Mouse (Mus musculus) CH12.LX (cell line): Measurements from ENCODE around the gene Fat3. TPM values are rescaled to one million over a fixed set of nuclear protein-coding genes. Genes with fewer than 3 reads are reported as not detected.

Experiments
- DNase-seq: peaks from one replicate; pipeline ENCODE4 v3.0.0-alpha.2; 2013; ENCODE audit errors: extremely low read depth
- H3K27ac ChIP-seq: 2 replicates; pipeline ENCODE4 v1.5.1; 2012; ENCODE audit warnings: low read depth, mild to moderate bottlenecking, control low read depth, moderate library complexity; ENCODE audit not compliant: insufficient read depth
- H3K27me3 ChIP-seq: replicated peaks from 2 replicates; pipeline ENCODE3; 2012; ENCODE audit warnings: inconsistent platforms
- H3K36me3 ChIP-seq, 2 experiments: replicated peaks in 1 of 2; 2 replicates each; pipeline versions ENCODE3 to v1.6.1; 2012; ENCODE audit warnings: inconsistent platforms in 1 of 2, low read length in 1 of 2, mild to moderate bottlenecking in 1 of 2, mixed read lengths in 1 of 2, moderate library complexity in 1 of 2; ENCODE audit not compliant: control insufficient read depth in 1 of 2, insufficient read depth in 1 of 2
- H3K4me1 ChIP-seq, 2 experiments: 2 replicates each; pipeline ENCODE4 v1.6.1; 2012; ENCODE audit warnings: inconsistent platforms in 1 of 2, moderate library complexity in 1 of 2; ENCODE audit not compliant: insufficient read depth in 2 of 2, control insufficient read depth in 1 of 2
- H3K4me2 ChIP-seq: 2 replicates; pipeline ENCODE4 v1.6.1; 2012; ENCODE audit warnings: low read depth, mild to moderate bottlenecking, control low read depth; ENCODE audit not compliant: poor library complexity, insufficient read depth, severe bottlenecking
- H3K4me3 ChIP-seq, 3 experiments: fragments of 150-350 bp in 1 of 3; sonication (generic) in 1 of 3; replicated peaks in 1 of 3; 2 replicates each; pipeline versions ENCODE3 to v1.5.1; 2011 to 2012; ENCODE audit warnings: low read depth in 2 of 3, low read length in 2 of 3, mild to moderate bottlenecking in 2 of 3, moderate library complexity in 2 of 3, control low read depth in 1 of 3, improper control_type of control experiment in 1 of 3, inconsistent platforms in 1 of 3, mixed read lengths in 1 of 3; ENCODE audit not compliant: poor library complexity in 1 of 3
- H3K79me2 ChIP-seq: replicated peaks from 2 replicates; pipeline ENCODE4 v1.6.1; 2012; ENCODE audit warnings: mild to moderate bottlenecking, moderate library complexity; ENCODE audit not compliant: control insufficient read depth, poor library complexity, insufficient read depth, severe bottlenecking; ENCODE audit errors: extremely low read depth
- H3K9ac ChIP-seq: 2 replicates; pipeline ENCODE4 v1.6.1; 2012; ENCODE audit warnings: low read depth, mild to moderate bottlenecking, control low read depth, moderate library complexity; ENCODE audit not compliant: insufficient read depth
- H3K9me3 ChIP-seq: replicated peaks from 2 replicates; pipeline ENCODE3; 2012; ENCODE audit warnings: low read length, inconsistent platforms, mixed read lengths
- CHD1 ChIP-seq: IDR thresholded peaks from 2 replicates; pipeline ENCODE4 v1.6.1; 2012; ENCODE audit warnings: low read depth, low read length, improper control_type of control experiment, inconsistent platforms
- E2F4 ChIP-seq: IDR thresholded peaks from 2 replicates; pipeline ENCODE4 v1.6.1; 2011; ENCODE audit warnings: low read depth, low read length, improper control_type of control experiment; ENCODE audit not compliant: insufficient replicate concordance
- ELF1 ChIP-seq: IDR thresholded peaks from 2 replicates; pipeline ENCODE4 v1.6.1; 2014; ENCODE audit warnings: low read depth, mild to moderate bottlenecking, inconsistent platforms, low read length, improper control_type of control experiment
- ETS1 ChIP-seq: conservative IDR thresholded peaks from 2 replicates; pipeline ENCODE4 v1.6.1; 2012; ENCODE audit warnings: low read depth, mild to moderate bottlenecking, inconsistent platforms, low read length, improper control_type of control experiment, moderate library complexity
- GABPA ChIP-seq: IDR thresholded peaks from 2 replicates; pipeline ENCODE4 v1.6.1; 2012; ENCODE audit warnings: low read depth, low read length, improper control_type of control experiment, inconsistent platforms; ENCODE audit not compliant: insufficient replicate concordance
- HCFC1 ChIP-seq: IDR thresholded peaks from 2 replicates; pipeline ENCODE4 v1.6.1; 2012; ENCODE audit warnings: low read depth, mild to moderate bottlenecking, inconsistent platforms, low read length, improper control_type of control experiment
- IRF4 ChIP-seq: IDR thresholded peaks from 2 replicates; pipeline ENCODE4 v1.6.1; 2014; ENCODE audit warnings: low read depth, mild to moderate bottlenecking, inconsistent platforms, low read length, improper control_type of control experiment
- KAT2A ChIP-seq: IDR thresholded peaks from 2 replicates; pipeline ENCODE4 v1.6.1; 2012; ENCODE audit warnings: low read length, improper control_type of control experiment, inconsistent platforms; ENCODE audit not compliant: insufficient replicate concordance
- MAFK ChIP-seq: IDR thresholded peaks from 2 replicates; pipeline ENCODE4 v1.6.1; 2011; ENCODE audit warnings: low read length, improper control_type of control experiment; ENCODE audit not compliant: insufficient replicate concordance
- MAZ ChIP-seq: IDR thresholded peaks from 2 replicates; pipeline ENCODE4 v1.6.1; 2012; ENCODE audit warnings: low read depth, mild to moderate bottlenecking, inconsistent platforms, low read length, improper control_type of control experiment, moderate library complexity
- MXI1 ChIP-seq: IDR thresholded peaks from 2 replicates; pipeline ENCODE4 v1.6.1; 2011; ENCODE audit warnings: mild to moderate bottlenecking, low read depth, low read length, improper control_type of control experiment
- POLR2A ChIP-seq: IDR thresholded peaks from 2 replicates; pipeline ENCODE4 v1.6.1; 2011; ENCODE audit warnings: low read depth, mild to moderate bottlenecking, improper control_type of control experiment, low read length
- RAD21 ChIP-seq: IDR thresholded peaks from 2 replicates; pipeline ENCODE4 v1.6.1; 2011; ENCODE audit warnings: low read depth, mild to moderate bottlenecking, low read length, improper control_type of control experiment, moderate library complexity
- USF2 ChIP-seq: conservative IDR thresholded peaks from 2 replicates; pipeline ENCODE4 v1.6.1; 2011; ENCODE audit warnings: low read depth, low read length, improper control_type of control experiment
- ZKSCAN1 ChIP-seq: IDR thresholded peaks from 2 replicates; pipeline ENCODE4 v1.6.1; 2012; ENCODE audit warnings: low read depth, inconsistent platforms, low read length, improper control_type of control experiment, borderline replicate concordance
- dilution Hi-C: fragments of 300-500 bp; cut with MboI; formaldehyde crosslinking; loops from 2 replicates; pipeline ENCODE4 v1.14.3; 2020; ENCODE audit warnings: low sequenced_read_pairs; ENCODE audit not compliant: extremely low pct_unique_long_range_greater_than_20kb, extremely low pct_ligation_motif_present
- in situ Hi-C: fragments of 300-500 bp; cut with MboI; formaldehyde crosslinking; loops from 3 replicates; pipeline ENCODE4 v1.14.3; 2019; ENCODE audit warnings: low sequenced_read_pairs, low pct_ligation_motif_present, low pct_unique_long_range_greater_than_20kb, mixed read lengths
- polyA plus RNA-seq: library from polyadenylated mRNA; unstranded; fragments of >175 nt; gene quantifications from 2 replicates; pipeline ENCODE4 v1.2.1, GENCODE M21; 2012; ENCODE audit warnings: low read depth; ENCODE audit not compliant: insufficient read length
- total RNA-seq, 2 experiments: library from RNA; depleted of rRNA; stranded (reverse); fragments of 300-350 nt in 1 of 2; fragments of >200 nt in 1 of 2; gene quantifications; 2 replicates each; pipeline ENCODE4 v1.2.3; 2012 to 2014

The Fat3 gene
- total and polyA plus RNA-seq, 3 experiments = 0.03 to 0.07 TPM; not detected in 1

- dilution Hi-C loops (no loop called here), in situ Hi-C loops (no loop called here)
- TF ChIP-seq MAZ (no peak), ELF1 (no peak), POLR2A (no peak), MAFK (no peak), MXI1 (no peak), E2F4 (no peak), USF2 (no peak), CHD1 (no peak), KAT2A (no peak), ZKSCAN1 (no peak), HCFC1 (no peak), ETS1 (no peak), IRF4 (no peak), GABPA (no peak)
- Histone ChIP-seq H3K9me3 (no peaks in the 10 kb centered on the region), H3K79me2 (no peaks in the 10 kb centered on the region), H3K4me2 (no peak overlapping the region), H3K9ac (no peak overlapping the region), H3K4me3 (no peak overlapping the region), H3K27me3 (no peaks in the 10 kb centered on the region), H3K36me3 (no peaks in the 10 kb centered on the region), H3K27ac (no peak overlapping the region), H3K4me1 (no peaks in the 10 kb centered on the region)
- DNase-seq = no peak
These were observed 580.8 kb downstream of the Fat3 start for GRCm38 (mm10) chr9:15920271-15920670.

GRCm38 (mm10) chr9:15919373-15920005 lies 581.6 kb downstream of the Fat3 start:
- no peak overlapping the region for H3K4me3 ChIP-seq
- H3K79me2 ChIP-seq = no peaks in the 10 kb centered on the region
- no peaks in the 10 kb centered on the region for H3K4me1 ChIP-seq
- no peak overlapping the region for H3K4me2 ChIP-seq
- no peak overlapping the region for H3K27ac ChIP-seq
- dilution Hi-C loops = no loop called here
- DNase-seq = no peak
- TF ChIP-seq RAD21 (peak; percentile 7), IRF4 (no peak)
- H3K27me3 ChIP-seq = no peaks in the 10 kb centered on the region
- no peaks in the 10 kb centered on the region for H3K36me3 ChIP-seq
- in situ Hi-C loops = no loop called here
- H3K9ac ChIP-seq = no peak overlapping the region
- H3K9me3 ChIP-seq = no peaks in the 10 kb centered on the region
